ENCODE assay signal across 25 mouse cellular contexts in the genomic region with DNA sequence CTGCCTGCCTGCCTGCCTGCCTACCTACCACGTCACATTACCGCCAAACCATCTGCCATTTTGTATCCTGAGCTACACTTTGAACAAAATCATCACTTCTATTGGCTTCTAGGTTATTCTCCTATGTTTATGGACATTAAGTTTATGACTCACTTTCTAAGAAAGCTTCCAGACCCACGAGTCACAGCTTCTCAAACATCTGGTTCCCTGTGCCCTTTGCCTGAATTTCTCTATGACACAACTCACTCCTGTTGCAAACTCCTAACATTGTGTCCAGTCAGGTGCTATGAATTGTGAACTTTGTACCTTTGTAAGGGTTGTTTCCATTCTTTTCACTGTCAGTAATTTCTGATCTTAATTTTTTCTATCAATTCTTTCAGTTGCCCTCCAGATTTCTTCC.
"Had no signal": no experiment of that assay in that cellular context is flagged by ENCODE, and none has a peak within 500 bp of the region (broad histone marks: within the 10 kb centered on the region; RNA-seq: fewer than 3 reads in every experiment).

No protein-coding gene starts in this region.

- H3K9me3 ChIP-seq: heart, embryonic 13.5 days; heart, embryonic 15.5 days; hindbrain, embryonic 13.5 days; hindbrain, embryonic 15.5 days; limb, embryonic 10.5 days; limb, embryonic 12.5 days; liver, embryonic 13.5 days; liver, embryonic 15.5 days had no signal

- H3K4me2 ChIP-seq: heart, embryonic 11.5 days; heart, embryonic 13.5 days; heart, embryonic 15.5 days; hindbrain, embryonic 13.5 days; hindbrain, embryonic 15.5 days; limb, embryonic 12.5 days; liver, embryonic 11.5 days; liver, embryonic 13.5 days; liver, embryonic 15.5 days had no signal

- H3K36me3 ChIP-seq: heart, embryonic 13.5 days; heart, embryonic 15.5 days; hindbrain, embryonic 13.5 days; hindbrain, embryonic 15.5 days; limb, embryonic 10.5 days; limb, embryonic 12.5 days; liver, embryonic 13.5 days; liver, embryonic 15.5 days had no signal

- H3K9ac ChIP-seq: heart, embryonic 13.5 days; heart, embryonic 15.5 days; hindbrain, embryonic 13.5 days; hindbrain, embryonic 15.5 days; limb, embryonic 12.5 days; liver, embryonic 13.5 days; liver, embryonic 15.5 days had no signal

- ATAC-seq: hindbrain, postnatal 0 days had no signal

- H3K27me3 ChIP-seq: heart, embryonic 13.5 days; heart, embryonic 15.5 days; hindbrain, embryonic 13.5 days; hindbrain, embryonic 15.5 days; limb, embryonic 12.5 days; liver, embryonic 13.5 days; liver, embryonic 15.5 days had no signal

- DNase-seq: gastrocnemius, adult 2 months; gastrocnemius, postnatal 10 days; gastrocnemius, postnatal 25 days; heart, adult 11 months; heart, adult 2 months; heart, postnatal 14 days; heart, postnatal 36 days; kidney, adult 11 months; kidney, adult 8-10 months; kidney, postnatal 14 days; kidney, postnatal 36 days; liver; liver, embryonic 13.5 days had no signal

- H3K4me1 ChIP-seq: heart, embryonic 13.5 days; heart, embryonic 15.5 days; hindbrain, embryonic 13.5 days; hindbrain, embryonic 15.5 days; limb, embryonic 10.5 days; limb, embryonic 12.5 days had no signal

- H3K4me3 ChIP-seq: gastrocnemius, adult 2 months; heart, adult 2 months; heart, embryonic 13.5 days; heart, embryonic 15.5 days; hindbrain, embryonic 13.5 days; hindbrain, embryonic 15.5 days; left cerebral cortex, adult 2 months; limb, embryonic 10.5 days; limb, embryonic 12.5 days; liver, embryonic 13.5 days; liver, embryonic 15.5 days had no signal

- H3K27ac ChIP-seq: gastrocnemius, adult 2 months; heart, adult 2 months; heart, embryonic 13.5 days; heart, embryonic 15.5 days; hindbrain, embryonic 13.5 days; hindbrain, embryonic 15.5 days; hindbrain, postnatal 0 days; kidney, postnatal 0 days; left cerebral cortex, adult 2 months; limb, embryonic 10.5 days; limb, embryonic 12.5 days; liver, embryonic 13.5 days; liver, embryonic 15.5 days had no signal
